Mouse (Mus musculus) lung, postnatal 0 days (tissue): ENCODE measurements around the gene Morc2a. TPM values are rescaled to one million over a fixed set of nuclear protein-coding genes. Genes with fewer than 3 reads are reported as not detected.

Experiments
- ATAC-seq: fragments of 200-750 bp; cut with Nextera tagmentation; 2 replicates; pipeline ENCODE4 v1.8.0; 2017; ENCODE audit warnings: moderate library complexity
- DNase-seq: peaks from one replicate; pipeline ENCODE4 v3.0.0-alpha.2; 2016; ENCODE audit warnings: low spot score
- H3K27ac ChIP-seq: fragments of 300-500 bp; sonication (generic); 2 replicates; pipeline ENCODE4 v1.5.1; 2014; ENCODE audit warnings: antibody characterized with exemption, mild to moderate bottlenecking, low read length, mixed read lengths
- H3K27me3 ChIP-seq: fragments of 300-500 bp; sonication (generic); replicated peaks from 2 replicates; pipeline ENCODE4 v1.6.1; 2014; ENCODE audit warnings: low read length, mixed read lengths; ENCODE audit not compliant: insufficient read depth
- H3K36me3 ChIP-seq: fragments of 300-500 bp; sonication (generic); 2 replicates; pipeline ENCODE4 v1.6.1; 2014; ENCODE audit warnings: low read length, mixed read lengths; ENCODE audit not compliant: insufficient read depth
- H3K4me1 ChIP-seq: fragments of 300-500 bp; sonication (generic); 2 replicates; pipeline ENCODE4 v1.6.1; 2014; ENCODE audit warnings: antibody characterized with exemption, low read depth, low read length, mixed read lengths; ENCODE audit not compliant: insufficient read depth
- H3K4me2 ChIP-seq: fragments of 300-500 bp; sonication (generic); replicated peaks from 2 replicates; pipeline ENCODE4 v1.6.1; 2014; ENCODE audit warnings: low read depth, mild to moderate bottlenecking, low read length, moderate library complexity, mixed read lengths
- H3K4me3 ChIP-seq: fragments of 300-500 bp; sonication (generic); 2 replicates; pipeline ENCODE4 v1.5.1; 2014; ENCODE audit warnings: low read depth, low read length
- H3K9ac ChIP-seq: fragments of 300-500 bp; sonication (generic); replicated peaks from 2 replicates; pipeline ENCODE4 v1.6.1; 2014; ENCODE audit warnings: low read depth, mild to moderate bottlenecking
- H3K9me3 ChIP-seq: fragments of 300-500 bp; sonication (generic); 2 replicates; pipeline ENCODE4 v1.6.1; 2016; ENCODE audit warnings: low read length, mixed read lengths
- CTCF ChIP-seq: IDR thresholded peaks from 2 replicates; pipeline ENCODE4 v1.5.1; 2016; ENCODE audit warnings: antibody characterized with exemption, mild to moderate bottlenecking
- EP300 ChIP-seq: IDR thresholded peaks from 2 replicates; pipeline ENCODE4 v1.6.1; 2016; ENCODE audit warnings: antibody characterized with exemption, mild to moderate bottlenecking, control low read depth
- WGBS: fragments of 180-500 bp; shearing (Covaris S2); extraction: QIAGEN DNeasy Blood & Tissue Kit; methylation state at CpG from one replicate; pipeline ENCODE4 v1.1.7; 2014; 5-methylcytosine and 5-hydroxymethylcytosine counted together
- polyA plus RNA-seq: library from polyadenylated mRNA; unstranded; fragments of >200 nt; fragmentation: Nextera tagmentation; extraction: Ambion mirVana; gene quantifications from 2 replicates; pipeline ENCODE4 v1.2.1, GENCODE M21; 2015

Morc2a gene
- polyA plus RNA-seq, 1 experiment from 2014 or later = 9.9 TPM

- no peaks in the 10 kb centered on the region for H3K36me3 ChIP-seq
- 58% methylated on average over 11 of the region's 11 CpGs for WGBS
- no peak for TF ChIP-seq EP300
- TF ChIP-seq CTCF = no peak
- no peak for ATAC-seq
- DNase-seq = no peak
- no peaks in the 10 kb centered on the region for H3K9me3 ChIP-seq
- H3K4me1 ChIP-seq = no peaks in the 10 kb centered on the region
- H3K27me3 ChIP-seq = no peaks in the 10 kb centered on the region
- no peak overlapping the region for H3K4me3 ChIP-seq
- H3K27ac ChIP-seq = no peak overlapping the region
- H3K4me2 ChIP-seq = no peak overlapping the region
- no peak overlapping the region for H3K9ac ChIP-seq
These were observed 86.7 kb downstream of the Morc2a start for GRCm38 (mm10) chr11:3735715-3736114.

GRCm38 (mm10) chr11:3738778-3739177 lies 89.8 kb downstream of the Morc2a start:
- Histone ChIP-seq H3K9ac (no peak overlapping the region), H3K4me3 (no peak overlapping the region), H3K27ac (no peak overlapping the region), H3K9me3 (no peaks in the 10 kb centered on the region), H3K4me1 (no peaks in the 10 kb centered on the region), H3K4me2 (no peak overlapping the region), H3K36me3 (no peaks in the 10 kb centered on the region), H3K27me3 (no peaks in the 10 kb centered on the region)
- ATAC-seq (no peak), DNase-seq (peak; percentile 22)
- no peak for TF ChIP-seq EP300
- no peak for TF ChIP-seq CTCF
- 79% methylated on average over 2 of the region's 2 CpGs for WGBS

Other genes with a start within 250 kb of the Morc2a start
- gene Limk2, start 240.0 kb upstream of the Morc2a start, polyA plus RNA-seq = 57.2 and 62.0 TPM in 2 replicates
- 23.1 and 24.3 TPM in 2 replicates for gene Rnf185, start 196.8 kb upstream of the Morc2a start, polyA plus RNA-seq
- gene Pla2g3, start 160.9 kb upstream of the Morc2a start, polyA plus RNA-seq = 0.29 and 0.30 TPM in 2 replicates
- gene Inpp5j, start 144.4 kb upstream of the Morc2a start, polyA plus RNA-seq = 0.44 and 0.58 TPM in 2 replicates
- 60.8 and 62.8 TPM in 2 replicates for gene Selenom, start 134.5 kb upstream of the Morc2a start, polyA plus RNA-seq
- 47.6 and 51.1 TPM in 2 replicates for gene Smtn, start 108.6 kb upstream of the Morc2a start, polyA plus RNA-seq
- gene Osbp2, start 214.7 kb downstream of the Morc2a start, polyA plus RNA-seq = 0.11 and 0.17 TPM in 2 replicates
- gene 4921536K21Rik, start 245.9 kb downstream of the Morc2a start, polyA plus RNA-seq = 0.23 and 0.31 TPM in 2 replicates
- 8.3 and 9.3 TPM in 2 replicates for gene Dusp18, start 246.0 kb downstream of the Morc2a start, polyA plus RNA-seq